Mouse (Mus musculus): ENCODE data around the gene Tgfbr3.

DNA sequence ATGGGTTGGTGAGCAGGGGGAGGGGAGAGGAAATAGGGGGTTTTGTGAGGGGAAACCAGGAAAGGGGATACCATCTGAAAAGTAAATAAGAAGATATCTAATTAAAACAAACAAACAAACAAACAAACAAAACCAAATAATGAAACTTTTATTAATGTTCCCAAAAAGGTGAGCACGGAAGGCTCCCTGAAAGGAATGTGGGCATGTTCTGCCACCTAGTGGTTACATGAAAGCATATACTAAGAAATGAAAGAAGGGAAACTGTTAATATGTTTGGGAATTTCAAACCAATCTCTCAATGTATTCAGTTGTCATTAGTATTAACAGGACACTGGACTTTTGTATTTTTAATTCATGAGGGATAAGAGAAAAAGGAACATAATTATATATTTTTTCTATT, 31.3 kb upstream of the Tgfbr3 start:
- no peak for TF ChIP-seq CTCF (IDR thresholded peaks at IDR 0.05; ENCODE audit: borderline replicate concordance, control insufficient read depth, extremely low read depth, insufficient read depth, low read length, poor library complexity)
- TF ChIP-seq POLR2A (IDR thresholded peaks at IDR 0.05; ENCODE audit: control insufficient read depth, extremely low read depth, insufficient read depth, low read length, poor library complexity), result no peak
